Mouse (Mus musculus) liver, postnatal 0 days (tissue): ENCODE measurements around the gene E130114P18Rik. TPM values are rescaled to one million over a fixed set of nuclear protein-coding genes. Genes with fewer than 3 reads are reported as not detected.
A peak's percentile ranks its signal among the peaks of the same experiment; 100 is the strongest.

Experiments
- ATAC-seq: fragments of 200-750 bp; cut with Nextera tagmentation; 2 replicates; pipeline ENCODE4 v1.8.0; 2017; ENCODE audit warnings: mild to moderate bottlenecking, moderate library complexity
- DNase-seq: peaks from one replicate; pipeline ENCODE4 v3.0.0-alpha.2; 2016
- H3K27ac ChIP-seq: fragments of 300-500 bp; sonication (generic); 2 replicates; pipeline ENCODE4 v1.5.1; 2014; ENCODE audit warnings: antibody characterized with exemption, moderate library complexity, mild to moderate bottlenecking, low read depth
- H3K27me3 ChIP-seq: fragments of 300-500 bp; sonication (generic); 2 replicates; pipeline ENCODE4 v1.6.1; 2014; ENCODE audit warnings: low read length, control low read depth, mixed read lengths; ENCODE audit not compliant: insufficient read depth
- H3K36me3 ChIP-seq: fragments of 300-500 bp; sonication (generic); replicated peaks from 2 replicates; pipeline ENCODE4 v1.6.1; 2014; ENCODE audit warnings: mild to moderate bottlenecking, control low read depth, low read length, moderate library complexity, mixed read lengths; ENCODE audit not compliant: insufficient read depth
- H3K4me1 ChIP-seq: fragments of 300-500 bp; sonication (generic); 2 replicates; pipeline ENCODE4 v1.6.1; 2014; ENCODE audit warnings: antibody characterized with exemption, mild to moderate bottlenecking, control low read depth; ENCODE audit not compliant: insufficient read depth
- H3K4me2 ChIP-seq: fragments of 300-500 bp; sonication (generic); 2 replicates; pipeline ENCODE4 v1.6.1; 2014; ENCODE audit warnings: low read depth, mild to moderate bottlenecking, low read length, moderate library complexity, mixed read lengths
- H3K4me3 ChIP-seq: fragments of 300-500 bp; sonication (generic); 2 replicates; pipeline ENCODE4 v1.5.1; 2014; ENCODE audit warnings: low read depth, low read length
- H3K9ac ChIP-seq: fragments of 300-500 bp; sonication (generic); replicated peaks from 2 replicates; pipeline ENCODE4 v1.6.1; 2014; ENCODE audit warnings: mild to moderate bottlenecking, moderate library complexity
- H3K9me3 ChIP-seq: fragments of 300-500 bp; sonication (generic); 2 replicates; pipeline ENCODE4 v1.6.1; 2016; ENCODE audit warnings: mild to moderate bottlenecking, control low read depth, low read length, mixed read lengths
- CTCF ChIP-seq: sonication (generic); IDR thresholded peaks from 2 replicates; pipeline ENCODE4 v1.5.1; 2016; ENCODE audit warnings: antibody characterized with exemption, low read depth
- EP300 ChIP-seq: IDR thresholded peaks from 2 replicates; pipeline ENCODE4 v1.6.1; 2016; ENCODE audit warnings: antibody characterized with exemption, low read depth, mild to moderate bottlenecking
- WGBS: fragments of 180-500 bp; shearing (Covaris S2); extraction: QIAGEN DNeasy Blood & Tissue Kit; methylation state at CpG from one replicate; pipeline ENCODE4 v1.1.7; 2014; ENCODE audit not compliant: insufficient replicate concordance; 5-methylcytosine and 5-hydroxymethylcytosine counted together
- polyA plus RNA-seq: library from polyadenylated mRNA; unstranded; fragments of >200 nt; fragmentation: Nextera tagmentation; extraction: Ambion mirVana; gene quantifications from 2 replicates; pipeline ENCODE4 v1.2.1, GENCODE M21; 2015

The E130114P18Rik gene
- polyA plus RNA-seq, 1 experiment from 2014 or later: not detected

DNA sequence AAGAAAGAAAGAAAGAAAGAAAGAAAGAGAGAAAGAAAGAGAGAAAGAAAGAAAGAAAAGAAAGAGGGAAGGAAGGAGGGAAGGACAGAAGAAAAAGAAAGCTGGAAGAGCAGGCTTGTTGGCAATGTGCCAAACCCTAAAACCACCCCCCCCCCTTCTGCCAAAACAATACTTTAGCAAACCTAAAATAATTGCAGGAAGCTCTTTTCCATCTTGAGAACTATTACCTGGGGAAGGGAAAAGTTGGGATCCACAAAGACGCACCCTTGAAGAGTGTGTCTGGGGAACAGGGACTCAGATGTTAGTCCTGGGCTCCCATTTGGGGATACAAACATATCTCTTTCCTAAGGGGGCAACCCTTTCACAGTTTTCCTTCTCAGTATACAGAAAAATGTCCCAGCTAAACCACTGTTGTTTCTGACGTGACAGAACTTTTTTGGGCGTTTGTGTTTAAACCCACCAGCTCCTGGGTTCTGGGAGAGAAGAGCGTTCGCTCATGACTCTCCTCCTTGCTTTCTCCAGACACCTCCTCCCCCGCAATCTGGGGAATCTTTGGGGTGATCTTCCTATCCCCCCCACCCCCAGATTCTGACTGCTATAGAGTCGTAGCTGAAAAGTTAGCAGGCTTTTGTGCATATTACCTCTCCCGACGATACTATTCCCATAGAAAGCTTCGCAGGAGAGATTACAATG, 1.3 kb downstream of the E130114P18Rik start:
- no peaks in the 10 kb centered on the region for H3K27me3 ChIP-seq

DNA sequence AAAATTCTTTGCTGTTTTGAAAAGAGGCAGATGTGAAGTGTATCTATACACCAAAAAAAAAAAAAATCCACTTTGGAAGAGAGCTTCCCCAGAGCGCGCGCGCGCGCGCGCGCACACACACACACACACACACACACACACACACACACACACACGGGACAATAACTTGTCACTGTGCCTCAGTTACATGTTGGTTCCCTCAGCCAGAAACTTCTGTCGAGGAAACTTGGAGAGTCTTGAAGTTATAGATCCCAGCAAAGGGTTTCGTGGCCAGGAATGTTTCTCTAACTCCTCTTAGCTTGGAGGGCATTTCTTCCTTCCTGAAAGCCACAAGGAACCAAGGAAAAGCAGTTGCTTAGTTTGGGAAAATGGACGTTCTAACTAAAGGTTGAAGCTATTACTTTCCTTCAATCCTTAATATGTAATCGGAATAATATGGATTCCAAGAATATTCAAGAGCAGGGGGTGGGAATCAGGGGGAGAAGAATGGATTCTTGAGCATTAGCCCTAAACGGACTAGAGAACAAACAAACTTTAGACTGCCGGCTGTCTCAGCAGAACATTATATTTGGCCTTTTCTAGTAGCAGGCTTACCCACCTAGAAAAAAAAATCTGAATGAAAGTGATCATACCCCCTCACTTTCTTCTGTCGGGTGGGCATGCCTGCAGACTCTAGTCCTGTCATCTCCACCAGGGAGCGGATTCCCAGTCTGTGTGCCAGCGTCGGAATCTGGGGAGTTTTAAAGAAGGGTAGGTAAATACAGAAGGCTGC, 2.2 kb downstream of the E130114P18Rik start:
- 3% methylated on average over 20 of the region's 20 CpGs for WGBS
- Histone ChIP-seq H3K4me3 (peak overlapping the region; percentile 89), H3K27me3 (no peaks in the 10 kb centered on the region)

More for the DNA sequence above, 1.3 kb downstream of the E130114P18Rik start:
- Histone ChIP-seq H3K4me2 (peak overlapping the region; percentile 83), H3K36me3 (no peaks in the 10 kb centered on the region), H3K4me1 (peaks cover 22% of the 10 kb centered on the region; the same call in 1 of the 2 replicates), H3K4me3 (peak overlapping the region; percentile 89), H3K9ac (peak overlapping the region; percentile 91), H3K27ac (peak overlapping the region; percentile 82), H3K9me3 (no peaks in the 10 kb centered on the region)
- 3% methylated on average over 10 of the region's 10 CpGs for WGBS
- DNase-seq (no peak), ATAC-seq (no peak)
- no peak for TF ChIP-seq CTCF
- TF ChIP-seq EP300: no peak

DNA sequence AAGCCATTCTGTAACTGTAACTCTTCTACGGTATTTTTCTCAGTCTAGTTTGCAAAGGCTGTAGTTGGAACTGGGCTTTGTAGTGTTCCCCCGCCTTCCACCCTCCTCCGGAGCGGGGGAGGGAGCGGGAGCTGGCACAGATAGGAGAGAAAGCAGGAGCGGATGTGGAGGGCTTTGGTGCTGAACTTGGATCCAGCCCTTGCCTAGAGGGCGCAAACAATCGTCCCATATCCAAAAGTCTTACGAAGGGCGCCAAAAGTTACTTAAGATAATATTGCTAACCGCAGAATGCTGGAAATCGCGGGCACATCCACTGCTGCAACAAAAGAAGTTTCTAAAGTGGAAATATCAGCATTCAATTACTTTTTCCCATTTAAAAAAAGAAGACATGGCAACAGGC, 2.8 kb downstream of the E130114P18Rik start:
- DNase-seq: peak; percentile 61
- Histone ChIP-seq H3K9me3 (no peaks in the 10 kb centered on the region), H3K36me3 (no peaks in the 10 kb centered on the region), H3K9ac (peak overlapping the region; percentile 91), H3K4me1 (peaks cover 20% of the 10 kb centered on the region; the same call in 1 of the 2 replicates), H3K4me2 (peak overlapping the region; percentile 83), H3K4me3 (peak overlapping the region; percentile 89), H3K27ac (peak overlapping the region; percentile 65), H3K27me3 (no peaks in the 10 kb centered on the region)
- WGBS: under 1% methylated on average over 13 of the region's 13 CpGs
- ATAC-seq: no peak
- peak; percentile 26; the same call in 1 of the 2 replicates for TF ChIP-seq CTCF
- no peak for TF ChIP-seq EP300

More for the DNA sequence above, 2.2 kb downstream of the E130114P18Rik start:
- H3K4me1 ChIP-seq: peaks cover 22% of the 10 kb centered on the region; the same call in 1 of the 2 replicates
- H3K27ac ChIP-seq: peak overlapping the region; percentile 65
- TF ChIP-seq CTCF (0 out of 2 replicates have a peak, but pooled peaks have one; percentile 7), EP300 (no peak)
- peak overlapping the region; percentile 91 for H3K9ac ChIP-seq
- H3K36me3 ChIP-seq: no peaks in the 10 kb centered on the region
- DNase-seq: peak; percentile 39
- no peak for ATAC-seq
- peak overlapping the region; percentile 83 for H3K4me2 ChIP-seq
- no peaks in the 10 kb centered on the region for H3K9me3 ChIP-seq

DNA sequence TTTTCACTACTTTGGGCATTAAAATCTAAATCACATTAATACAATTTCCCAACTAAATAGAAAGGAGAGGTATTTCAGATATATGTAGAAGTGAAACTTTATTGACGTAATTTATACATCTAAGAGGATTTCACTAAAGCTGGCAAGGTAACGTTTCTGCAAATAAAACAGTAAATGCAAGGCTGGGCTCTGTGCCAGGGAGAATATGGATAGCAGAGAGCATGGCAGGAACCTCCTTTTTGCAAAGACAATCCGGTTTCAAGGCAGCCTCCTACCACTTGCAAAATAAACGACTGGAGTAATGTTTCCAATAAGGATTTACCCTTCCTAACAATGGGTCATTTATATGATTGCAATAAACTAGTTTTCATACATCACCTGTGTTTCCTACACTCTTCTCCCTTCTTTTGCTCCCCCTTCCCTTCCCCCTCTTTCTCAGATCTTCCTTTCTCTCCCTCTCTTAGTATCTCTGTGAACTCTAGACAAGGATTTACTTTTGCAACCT, 3.4 kb downstream of the E130114P18Rik start:
- peak overlapping the region; percentile 91 for H3K9ac ChIP-seq
- 25% methylated on average over 4 of the region's 4 CpGs for WGBS
- H3K4me2 ChIP-seq: peak overlapping the region; percentile 83
- peak overlapping the region; percentile 89; the same call in 1 of the 2 replicates for H3K4me3 ChIP-seq
- H3K27me3 ChIP-seq: no peaks in the 10 kb centered on the region
- no peaks in the 10 kb centered on the region for H3K9me3 ChIP-seq
- no peaks in the 10 kb centered on the region for H3K36me3 ChIP-seq
- DNase-seq (no peak), ATAC-seq (no peak)
- TF ChIP-seq EP300 (no peak), CTCF (no peak)
- peaks cover 19% of the 10 kb centered on the region; the same call in 1 of the 2 replicates for H3K4me1 ChIP-seq
- H3K27ac ChIP-seq: peak overlapping the region; percentile 65

DNA sequence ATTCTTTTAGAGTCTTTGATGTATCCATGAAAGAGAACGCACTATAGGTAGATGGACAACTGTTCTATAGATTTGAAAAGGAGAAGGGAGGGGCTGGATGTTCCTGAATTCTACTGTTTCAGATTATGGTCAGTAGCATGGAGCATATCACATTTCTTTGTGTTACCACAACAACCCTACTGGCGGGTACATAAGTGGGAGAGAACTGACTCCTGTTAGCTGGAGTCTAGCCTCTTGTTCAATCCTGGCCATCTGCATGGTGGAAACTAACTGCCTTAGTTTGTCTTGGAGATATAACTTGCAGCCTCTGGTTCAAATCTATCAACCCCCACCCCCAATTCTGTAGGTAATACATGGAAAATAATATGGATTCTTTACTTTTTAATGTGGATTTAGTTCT, 4.1 kb downstream of the E130114P18Rik start:
- Histone ChIP-seq H3K4me3 (peak overlapping the region; percentile 63), H3K27me3 (no peaks in the 10 kb centered on the region)
- DNase-seq: no peak

More for the DNA sequence above, 4.1 kb downstream of the E130114P18Rik start:
- H3K27ac ChIP-seq: peak overlapping the region; percentile 30; the same call in 1 of the 2 replicates
- no peak for ATAC-seq
- 71% methylated on average over 2 of the region's 2 CpGs for WGBS
- no peak for TF ChIP-seq CTCF
- no peak for TF ChIP-seq EP300
- no peaks in the 10 kb centered on the region for H3K9me3 ChIP-seq
- H3K4me2 ChIP-seq: peak overlapping the region; percentile 87
- peaks cover 19% of the 10 kb centered on the region; the same call in 1 of the 2 replicates for H3K4me1 ChIP-seq
- H3K36me3 ChIP-seq: no peaks in the 10 kb centered on the region
- peak overlapping the region; percentile 8; the same call in 1 of the 2 replicates for H3K9ac ChIP-seq
